Mouse (Mus musculus) MEL (cell line): ENCODE results near the gene Jam2. TPM values are rescaled to one million over a fixed set of nuclear protein-coding genes. Genes with fewer than 3 reads are reported as not detected.

ENCODE experiments used
- DNase-seq: peaks from one replicate; pipeline ENCODE4 v3.0.0; 2011; ENCODE audit warnings: low read depth, low spot score
- H3K27ac ChIP-seq: 2 replicates; pipeline ENCODE4 v1.5.1; 2012; ENCODE audit warnings: low read depth, mild to moderate bottlenecking, control low read depth, low read length, moderate library complexity; ENCODE audit not compliant: control insufficient read depth
- H3K27me3 ChIP-seq, 2 experiments: fragments of 150-350 bp in 1 of 2; sonication (generic) in 1 of 2; 2 replicates each; pipeline ENCODE4 v1.6.1; 2012; ENCODE audit warnings: low read length in 2 of 2, mild to moderate bottlenecking in 2 of 2, improper control_type of control experiment in 1 of 2, moderate library complexity in 1 of 2; ENCODE audit not compliant: insufficient read depth in 2 of 2, control insufficient read depth in 1 of 2
- H3K36me3 ChIP-seq, 2 experiments: 2 replicates each; pipeline ENCODE4 v1.6.1; 2012 to 2014; ENCODE audit warnings: low read length in 2 of 2, improper control_type of control experiment in 1 of 2, inconsistent platforms in 1 of 2, mild to moderate bottlenecking in 1 of 2; ENCODE audit not compliant: insufficient read depth in 2 of 2, control insufficient read depth in 1 of 2
- H3K4me1 ChIP-seq, 2 experiments: fragments of 150-350 bp in 1 of 2; sonication (generic) in 1 of 2; 2 replicates each; pipeline ENCODE4 v1.6.1; 2012; ENCODE audit warnings: low read length in 2 of 2, improper control_type of control experiment in 1 of 2, mild to moderate bottlenecking in 1 of 2; ENCODE audit not compliant: insufficient read depth in 2 of 2, control insufficient read depth in 1 of 2
- H3K4me3 ChIP-seq, 2 experiments: fragments of 150-350 bp in 1 of 2; sonication (generic) in 1 of 2; 2 replicates each; pipeline ENCODE4 v1.5.1; 2012; ENCODE audit warnings: low read depth in 2 of 2, low read length in 2 of 2, mild to moderate bottlenecking in 2 of 2, moderate library complexity in 2 of 2, control low read depth in 1 of 2, improper control_type of control experiment in 1 of 2; ENCODE audit not compliant: control insufficient read depth in 1 of 2, insufficient read depth in 1 of 2
- H3K79me2 ChIP-seq: 2 replicates; pipeline ENCODE4 v1.6.1; 2012; ENCODE audit warnings: mild to moderate bottlenecking, low read length, moderate library complexity; ENCODE audit not compliant: control insufficient read depth, poor library complexity, insufficient read depth
- H3K9ac ChIP-seq: 2 replicates; pipeline ENCODE4 v1.6.1; 2012; ENCODE audit warnings: low read depth, mild to moderate bottlenecking, control low read depth, low read length, moderate library complexity; ENCODE audit not compliant: control insufficient read depth, poor library complexity, severe bottlenecking
- H3K9me3 ChIP-seq: fragments of 150-350 bp; sonication (generic); replicated peaks from 2 replicates; pipeline ENCODE4 v1.6.1; 2012; ENCODE audit warnings: mild to moderate bottlenecking, low read length, improper control_type of control experiment, moderate library complexity; ENCODE audit not compliant: insufficient read depth
- BHLHE40 ChIP-seq: IDR thresholded peaks from 2 replicates; pipeline ENCODE4 v1.6.1; 2012; ENCODE audit warnings: low read depth, mild to moderate bottlenecking, inconsistent platforms, low read length, improper control_type of control experiment, borderline replicate concordance
- CHD1 ChIP-seq: IDR thresholded peaks from 2 replicates; pipeline ENCODE4 v1.6.1; 2012; ENCODE audit warnings: low read depth, mild to moderate bottlenecking, inconsistent platforms, low read length, improper control_type of control experiment
- CHD2 ChIP-seq: IDR thresholded peaks from 2 replicates; pipeline ENCODE4 v1.6.1; 2011; ENCODE audit warnings: low read length, improper control_type of control experiment
- CTCF ChIP-seq, 3 experiments: IDR thresholded peaks in 2 of 3; conservative IDR thresholded peaks in 1 of 3; 2 replicates each; pipeline ENCODE4 v1.5.1; 2011 to 2012; ENCODE audit warnings: low read length in 3 of 3, low read depth in 2 of 3, mild to moderate bottlenecking in 2 of 3, improper control_type of control experiment in 1 of 3, inconsistent platforms in 1 of 3, mixed read lengths in 1 of 3, moderate library complexity in 1 of 3; ENCODE audit not compliant: control insufficient read depth in 1 of 3, insufficient read depth in 1 of 3, poor library complexity in 1 of 3, severe bottlenecking in 1 of 3
- E2F4 ChIP-seq: IDR thresholded peaks from 2 replicates; pipeline ENCODE4 v1.6.1; 2011; ENCODE audit warnings: low read depth, low read length, improper control_type of control experiment, borderline replicate concordance
- ELF1 ChIP-seq: IDR thresholded peaks from 2 replicates; pipeline ENCODE4 v1.6.1; 2014; ENCODE audit warnings: low read depth, mild to moderate bottlenecking, inconsistent platforms, low read length, improper control_type of control experiment, moderate library complexity
- EP300 ChIP-seq, 2 experiments: IDR thresholded peaks; 2 replicates each; pipeline ENCODE4 v1.6.1; 2011; ENCODE audit warnings: improper control_type of control experiment in 2 of 2, low read length in 2 of 2, low read depth in 1 of 2, mild to moderate bottlenecking in 1 of 2
- ETS1 ChIP-seq: IDR thresholded peaks from 2 replicates; pipeline ENCODE4 v1.6.1; 2012; ENCODE audit warnings: low read depth, mild to moderate bottlenecking, inconsistent platforms, low read length, improper control_type of control experiment, moderate library complexity
- GABPA ChIP-seq: IDR thresholded peaks from 2 replicates; pipeline ENCODE4 v1.6.1; 2012; ENCODE audit warnings: low read depth, mild to moderate bottlenecking, inconsistent platforms, low read length, improper control_type of control experiment, moderate library complexity
- HCFC1 ChIP-seq: IDR thresholded peaks from 2 replicates; pipeline ENCODE4 v1.6.1; 2012; ENCODE audit warnings: low read depth, mild to moderate bottlenecking, inconsistent platforms, low read length, improper control_type of control experiment, moderate library complexity
- KAT2A ChIP-seq: conservative IDR thresholded peaks from 2 replicates; pipeline ENCODE4 v1.6.1; 2012; ENCODE audit warnings: low read depth, low read length, improper control_type of control experiment, inconsistent platforms
- MAFK ChIP-seq: IDR thresholded peaks from 2 replicates; pipeline ENCODE4 v1.6.1; 2011; ENCODE audit warnings: low read depth, mild to moderate bottlenecking, low read length, improper control_type of control experiment, borderline replicate concordance
- MAX ChIP-seq: IDR thresholded peaks from 2 replicates; pipeline ENCODE4 v1.6.1; 2011; ENCODE audit warnings: low read length, improper control_type of control experiment
- MXI1 ChIP-seq: IDR thresholded peaks from 2 replicates; pipeline ENCODE4 v1.6.1; 2011; ENCODE audit warnings: mild to moderate bottlenecking, low read depth, low read length, improper control_type of control experiment
- MYB ChIP-seq: IDR thresholded peaks from 2 replicates; pipeline ENCODE4 v1.6.1; 2011; ENCODE audit warnings: mild to moderate bottlenecking, low read depth, low read length, improper control_type of control experiment
- NELFE ChIP-seq: IDR thresholded peaks from 2 replicates; pipeline ENCODE4 v1.6.1; 2011; ENCODE audit warnings: low read depth, low read length, improper control_type of control experiment
- NRF1 ChIP-seq: IDR thresholded peaks from 2 replicates; pipeline ENCODE4 v1.6.1; 2014; ENCODE audit warnings: low read depth, mild to moderate bottlenecking, inconsistent platforms, low read length, improper control_type of control experiment, moderate library complexity; ENCODE audit not compliant: poor library complexity, insufficient read depth, severe bottlenecking
- POLR2AphosphoS2 ChIP-seq: IDR thresholded peaks from 2 replicates; pipeline ENCODE4 v1.6.1; 2011; ENCODE audit warnings: low read length, improper control_type of control experiment
- RAD21 ChIP-seq: IDR thresholded peaks from 2 replicates; pipeline ENCODE4 v1.6.1; 2011; ENCODE audit warnings: mild to moderate bottlenecking, low read depth, low read length, improper control_type of control experiment
- SMC3 ChIP-seq: IDR thresholded peaks from 2 replicates; pipeline ENCODE4 v1.6.1; 2011; ENCODE audit warnings: low read depth, low read length, improper control_type of control experiment
- TAL1 ChIP-seq: IDR thresholded peaks from 2 replicates; pipeline ENCODE4 v1.6.1; 2012; ENCODE audit warnings: mild to moderate bottlenecking, inconsistent platforms, low read length, moderate library complexity, mixed read lengths
- UBTF ChIP-seq: IDR thresholded peaks from 2 replicates; pipeline ENCODE4 v1.6.1; 2012; ENCODE audit warnings: low read depth, mild to moderate bottlenecking, inconsistent platforms, low read length, improper control_type of control experiment, moderate library complexity, borderline replicate concordance; ENCODE audit not compliant: insufficient read depth
- USF1 ChIP-seq: IDR thresholded peaks from 2 replicates; pipeline ENCODE4 v1.6.1; 2014; ENCODE audit warnings: low read depth, mild to moderate bottlenecking, inconsistent platforms, low read length, improper control_type of control experiment, moderate library complexity
- USF2 ChIP-seq, 2 experiments: IDR thresholded peaks; 2 replicates each; pipeline ENCODE4 v1.6.1; 2011 to 2012; ENCODE audit warnings: improper control_type of control experiment in 2 of 2, low read length in 2 of 2, borderline replicate concordance in 1 of 2, inconsistent platforms in 1 of 2, low read depth in 1 of 2, mild to moderate bottlenecking in 1 of 2; ENCODE audit not compliant: insufficient read depth in 1 of 2
- ZC3H11A ChIP-seq: IDR thresholded peaks from 2 replicates; pipeline ENCODE4 v1.6.1; 2012; ENCODE audit warnings: low read depth, mild to moderate bottlenecking, inconsistent platforms, low read length, improper control_type of control experiment
- ZKSCAN1 ChIP-seq: IDR thresholded peaks from 2 replicates; pipeline ENCODE4 v1.6.1; 2012; ENCODE audit warnings: low read depth, mild to moderate bottlenecking, inconsistent platforms, low read length, improper control_type of control experiment, moderate library complexity
- ZNF384 ChIP-seq: IDR thresholded peaks from 2 replicates; pipeline ENCODE4 v1.6.1; 2012; ENCODE audit warnings: low read depth, mild to moderate bottlenecking, inconsistent platforms, low read length, improper control_type of control experiment
- polyA plus RNA-seq, 2 experiments: library from polyadenylated mRNA; stranded (reverse) in 1 of 2; unstranded in 1 of 2; fragments of >175 nt in 1 of 2; fragments of >200 nt in 1 of 2; gene quantifications; 2 replicates each; pipeline versions ENCODE4 v1.2.1 to v1.2.4; 2012; ENCODE audit warnings: low replicate concordance in 2 of 2, low read depth in 1 of 2; ENCODE audit not compliant: insufficient read length in 2 of 2, insufficient read depth in 1 of 2, missing spikeins in 1 of 2
- total RNA-seq: library from RNA; depleted of rRNA; stranded (reverse); fragments of 300-350 nt; gene quantifications from 2 replicates; pipeline ENCODE4 v1.2.3, GENCODE M21; 2012

The Jam2 gene
- total and polyA plus RNA-seq, 3 experiments, result 0.01 to 0.04 TPM; not detected in 1

DNA sequence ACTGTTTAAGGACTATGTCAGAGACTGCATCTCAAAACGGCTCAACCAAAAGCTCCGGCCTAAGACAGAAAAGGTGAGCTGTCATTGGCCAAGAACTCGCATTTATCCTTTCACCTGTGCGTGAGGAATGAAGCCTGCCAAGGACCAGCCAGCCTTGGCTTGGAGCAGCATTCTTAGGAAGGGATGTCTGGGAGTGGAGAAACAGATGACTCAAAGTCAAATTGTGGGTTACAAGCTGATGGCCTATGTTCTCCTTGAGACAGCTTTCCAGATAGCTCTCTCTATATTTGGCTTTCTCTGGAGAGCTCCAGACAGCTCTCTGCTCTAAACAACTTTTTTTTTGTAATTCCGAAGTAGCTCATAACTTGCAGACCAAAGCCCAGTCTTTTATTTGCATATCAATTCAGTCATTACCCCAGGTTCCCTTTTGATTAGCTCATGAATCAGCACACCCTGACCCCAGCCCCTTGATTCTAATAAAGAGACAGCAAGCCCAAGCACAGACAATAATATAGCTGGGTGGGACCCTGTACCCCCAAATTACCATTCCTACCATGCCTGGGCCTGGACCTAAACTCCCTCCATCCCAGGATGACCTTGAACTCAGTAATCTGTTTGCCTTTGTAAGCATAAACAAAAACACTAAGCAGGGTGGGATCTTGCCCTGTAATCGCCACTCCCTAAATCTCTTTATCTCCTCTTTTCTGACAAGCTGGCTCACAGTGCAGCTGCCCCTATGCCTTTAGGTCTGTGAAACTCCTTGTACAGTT is 5.1 kb downstream of the Jam2 start:
- H3K4me1 ChIP-seq, result no peaks in the 10 kb centered on the region
- H3K27me3 ChIP-seq, result no peaks in the 10 kb centered on the region; a peak in 1 of 4 replicates
- no peak overlapping the region for H3K4me3 ChIP-seq
- H3K27ac ChIP-seq, result no peak overlapping the region
- TF ChIP-seq GABPA (no peak), TAL1 (no peak), E2F4 (no peak), MAX (no peak), CTCF (IDR thresholded peaks at IDR 0.05 in 2 of 3, conservative IDR thresholded peaks at IDR 0.05 in 1 of 3; ENCODE audit: control insufficient read depth in 1 of 3, insufficient read depth in 1 of 3, low read depth in 2 of 3, low read length in 3 of 3, poor library complexity in 1 of 3, severe bottlenecking in 1 of 3) (no peak), SMC3 (no peak), ZKSCAN1 (no peak), RAD21 (no peak), BHLHE40 (no peak), ETS1 (no peak), UBTF (no peak), NELFE (no peak), MYB (no peak), KAT2A (no peak), CHD2 (no peak), USF2 (IDR thresholded peaks at IDR 0.05; ENCODE audit: borderline replicate concordance in 1 of 2, insufficient read depth in 1 of 2, low read depth in 1 of 2, low read length in 2 of 2) (no peak), HCFC1 (no peak)
- no peaks in the 10 kb centered on the region for H3K79me2 ChIP-seq
- no peak for DNase-seq
- no peaks in the 10 kb centered on the region for H3K9me3 ChIP-seq
- H3K9ac ChIP-seq, result no peak overlapping the region
- no peaks in the 10 kb centered on the region for H3K36me3 ChIP-seq

DNA sequence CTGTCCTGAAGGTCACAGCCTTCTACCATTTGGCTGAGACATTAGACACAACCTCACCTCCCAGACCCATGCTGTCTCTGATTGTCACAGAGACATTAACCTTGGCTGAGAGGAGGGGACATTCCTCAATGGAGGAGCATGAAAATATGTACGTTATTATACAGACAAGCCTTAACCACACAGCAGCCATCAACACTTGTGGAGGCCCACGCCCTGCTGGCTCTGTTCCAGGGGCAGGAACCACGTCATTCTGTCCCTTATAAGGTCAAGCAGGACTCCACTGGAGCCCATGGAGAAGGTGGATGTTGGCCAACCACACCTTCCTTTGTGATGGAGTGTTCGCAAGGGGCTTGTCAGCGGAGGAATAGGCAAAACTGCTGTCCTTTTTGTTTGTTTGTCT is 5.8 kb downstream of the Jam2 start:
- no peaks in the 10 kb centered on the region for H3K79me2 ChIP-seq
- no peaks in the 10 kb centered on the region; a peak in 1 of 4 replicates for H3K27me3 ChIP-seq
- H3K36me3 ChIP-seq, result no peaks in the 10 kb centered on the region
- H3K4me1 ChIP-seq, result no peaks in the 10 kb centered on the region
- no peaks in the 10 kb centered on the region for H3K9me3 ChIP-seq
- H3K4me3 ChIP-seq, result no peak overlapping the region
- no peak for TF ChIP-seq CHD2
- no peak for TF ChIP-seq NRF1
- no peak for TF ChIP-seq KAT2A
- no peak for TF ChIP-seq MXI1
- no peak for TF ChIP-seq USF1
- TF ChIP-seq UBTF, result no peak
- TF ChIP-seq ZC3H11A, result no peak
- TF ChIP-seq CHD1, result no peak
- no peak for TF ChIP-seq POLR2AphosphoS2
- TF ChIP-seq GABPA, result no peak
- TF ChIP-seq TAL1, result no peak
- no peak for TF ChIP-seq ETS1
- no peak for TF ChIP-seq MAFK
- TF ChIP-seq ELF1, result no peak
- no peak for TF ChIP-seq SMC3
- TF ChIP-seq EP300 (IDR thresholded peaks at IDR 0.05; ENCODE audit: low read depth in 1 of 2, low read length in 2 of 2), result no peak
- TF ChIP-seq ZNF384, result no peak
- no peak for TF ChIP-seq E2F4
- no peak for DNase-seq
- H3K9ac ChIP-seq, result no peak overlapping the region
- H3K27ac ChIP-seq, result no peak overlapping the region
